Mouse (Mus musculus): ENCODE results near the gene Dync1i1. TPM values are rescaled to one million over a fixed set of nuclear protein-coding genes. Genes with fewer than 3 reads are reported as not detected.
"Not testable (repeated sequence)": the region's sequence is repeated elsewhere in the genome, so short reads cannot be mapped to it uniquely, and the experiment has no call there.

Gene Dync1i1
- polyA plus RNA-seq (2015; fragmentation: Nextera tagmentation; extraction: Ambion mirVana) = 159 and 183 TPM in 2 replicates

- Histone ChIP-seq H3K36me3 (ENCODE audit: control insufficient read depth, insufficient read depth) (no peaks in the 10 kb centered on the region), H3K9ac (replicated peaks; ENCODE audit: low read depth, low read length) (peak within 1 kb of the TSS; percentile 73), H3K4me2 (ENCODE audit: low read length) (peak within 1 kb of the TSS; percentile 89), H3K27me3 (replicated peaks; ENCODE audit: control insufficient read depth, insufficient read depth, low read length) (no peaks in the 10 kb centered on the region), H3K4me3 (replicated peaks; ENCODE audit: low read length) (peak within 1 kb of the TSS; percentile 58), H3K27ac (ENCODE audit: low read length) (peak within 1 kb of the TSS; percentile 89), H3K4me1 (replicated peaks; ENCODE audit: control insufficient read depth, insufficient read depth, low read length) (peaks cover 11% of the 10 kb centered on the region), H3K9me3 (ENCODE audit: control insufficient read depth, low read length) (no peaks in the 10 kb centered on the region)
- ATAC-seq = peak; percentile 92
- 1% methylated on average over 40 of the region's 40 CpGs for WGBS
Measured at GRCm38 (mm10) chr6:5725611-5726236, at the start of gene Dync1i1. Gene Dync1i1, plus strand, starts transcription at chr6:5725639.

- Histone ChIP-seq H3K27ac (ENCODE audit: low read length) (no peak overlapping the region), H3K4me2 (ENCODE audit: low read length) (no peak overlapping the region), H3K9ac (replicated peaks; ENCODE audit: low read depth, low read length) (no peak overlapping the region), H3K36me3 (ENCODE audit: control insufficient read depth, insufficient read depth) (no peaks in the 10 kb centered on the region), H3K4me1 (replicated peaks; ENCODE audit: control insufficient read depth, insufficient read depth, low read length) (no peaks in the 10 kb centered on the region), H3K9me3 (ENCODE audit: control insufficient read depth, low read length) (no peaks in the 10 kb centered on the region), H3K4me3 (replicated peaks; ENCODE audit: low read length) (no peak overlapping the region), H3K27me3 (replicated peaks; ENCODE audit: control insufficient read depth, insufficient read depth, low read length) (no peaks in the 10 kb centered on the region)
- 97% methylated on average over 3 of the region's 3 CpGs for WGBS
- ATAC-seq = no peak
Measured at GRCm38 (mm10) chr6:5679738-5680137, 45.7 kb upstream of the Dync1i1 start.

- Histone ChIP-seq H3K27me3 (replicated peaks; ENCODE audit: control insufficient read depth, insufficient read depth, low read length) (no peaks in the 10 kb centered on the region), H3K9ac (replicated peaks; ENCODE audit: low read depth, low read length) (no peak overlapping the region), H3K36me3 (ENCODE audit: control insufficient read depth, insufficient read depth) (no peaks in the 10 kb centered on the region), H3K4me1 (replicated peaks; ENCODE audit: control insufficient read depth, insufficient read depth, low read length) (no peaks in the 10 kb centered on the region), H3K27ac (ENCODE audit: low read length) (no peak overlapping the region; the same call in 1 of the 2 replicates), H3K4me3 (replicated peaks; ENCODE audit: low read length) (no peak overlapping the region), H3K9me3 (ENCODE audit: control insufficient read depth, low read length) (no peaks in the 10 kb centered on the region), H3K4me2 (ENCODE audit: low read length) (no peak overlapping the region)
- peak; percentile 97 for ATAC-seq
- WGBS = 73% methylated on average over 2 of the region's 2 CpGs
Measured at GRCm38 (mm10) chr6:5701826-5702225, 23.6 kb upstream of the Dync1i1 start.

- not testable (repeated sequence) for ATAC-seq; H3K27ac ChIP-seq (ENCODE audit: low read length)
- WGBS = 43% methylated on average over 3 of the region's 3 CpGs
Measured at GRCm38 (mm10) chr6:5707894-5708293, 17.5 kb upstream of the Dync1i1 start.

GRCm38 (mm10) chr6:5710063-5710605 is 15.3 kb upstream of the Dync1i1 start:
- Histone ChIP-seq H3K36me3 (ENCODE audit: control insufficient read depth, insufficient read depth) (no peaks in the 10 kb centered on the region), H3K9me3 (ENCODE audit: control insufficient read depth, low read length) (no peaks in the 10 kb centered on the region), H3K4me2 (ENCODE audit: low read length) (no peak overlapping the region), H3K4me3 (replicated peaks; ENCODE audit: low read length) (no peak overlapping the region), H3K27me3 (replicated peaks; ENCODE audit: control insufficient read depth, insufficient read depth, low read length) (no peaks in the 10 kb centered on the region), H3K27ac (ENCODE audit: low read length) (no peak overlapping the region), H3K4me1 (replicated peaks; ENCODE audit: control insufficient read depth, insufficient read depth, low read length) (no peaks in the 10 kb centered on the region), H3K9ac (replicated peaks; ENCODE audit: low read depth, low read length) (no peak overlapping the region)
- ATAC-seq = no peak
- WGBS = 69% methylated on average over 3 of the region's 3 CpGs

More at GRCm38 (mm10) chr6:5707894-5708293, 17.5 kb upstream of the Dync1i1 start:
- H3K27me3 ChIP-seq (replicated peaks; ENCODE audit: control insufficient read depth, insufficient read depth, low read length); H3K4me3 ChIP-seq (replicated peaks; ENCODE audit: low read length); H3K4me1 ChIP-seq (replicated peaks; ENCODE audit: control insufficient read depth, insufficient read depth, low read length); H3K4me2 ChIP-seq (ENCODE audit: low read length); H3K9me3 ChIP-seq (ENCODE audit: control insufficient read depth, low read length); H3K9ac ChIP-seq (replicated peaks; ENCODE audit: low read depth, low read length); H3K36me3 ChIP-seq (ENCODE audit: control insufficient read depth, insufficient read depth): not testable (repeated sequence)

GRCm38 (mm10) chr6:5712620-5713019 is 12.8 kb upstream of the Dync1i1 start:
- Histone ChIP-seq H3K9ac (replicated peaks; ENCODE audit: low read depth, low read length) (no peak overlapping the region), H3K4me2 (ENCODE audit: low read length) (no peak overlapping the region), H3K27ac (ENCODE audit: low read length) (no peak overlapping the region), H3K4me1 (replicated peaks; ENCODE audit: control insufficient read depth, insufficient read depth, low read length) (peaks cover 3% of the 10 kb centered on the region), H3K4me3 (replicated peaks; ENCODE audit: low read length) (no peak overlapping the region), H3K9me3 (ENCODE audit: control insufficient read depth, low read length) (no peaks in the 10 kb centered on the region), H3K36me3 (ENCODE audit: control insufficient read depth, insufficient read depth) (no peaks in the 10 kb centered on the region), H3K27me3 (replicated peaks; ENCODE audit: control insufficient read depth, insufficient read depth, low read length) (no peaks in the 10 kb centered on the region)
- 96% methylated on average over 3 of the region's 3 CpGs for WGBS
- ATAC-seq = no peak

GRCm38 (mm10) chr6:5715101-5715618 is 10.3 kb upstream of the Dync1i1 start:
- 48% methylated on average over 3 of the region's 3 CpGs for WGBS
- no peak overlapping the region for H3K4me3 ChIP-seq (replicated peaks; ENCODE audit: low read length)
- H3K9ac ChIP-seq (replicated peaks; ENCODE audit: low read depth, low read length) = no peak overlapping the region
- ATAC-seq = peak; percentile 79
- no peaks in the 10 kb centered on the region for H3K9me3 ChIP-seq (ENCODE audit: control insufficient read depth, low read length)
- no peaks in the 10 kb centered on the region for H3K27me3 ChIP-seq (replicated peaks; ENCODE audit: control insufficient read depth, insufficient read depth, low read length)
- H3K4me2 ChIP-seq (ENCODE audit: low read length) = no peak overlapping the region
- peaks cover 3% of the 10 kb centered on the region for H3K4me1 ChIP-seq (replicated peaks; ENCODE audit: control insufficient read depth, insufficient read depth, low read length)
- peak overlapping the region; percentile 50; the same call in 1 of the 2 replicates for H3K27ac ChIP-seq (ENCODE audit: low read length)
- no peaks in the 10 kb centered on the region for H3K36me3 ChIP-seq (ENCODE audit: control insufficient read depth, insufficient read depth)

GRCm38 (mm10) chr6:5718955-5719354 is 6.5 kb upstream of the Dync1i1 start:
- ATAC-seq = no peak
- 86% methylated on average over 2 of the region's 2 CpGs for WGBS
- H3K27ac ChIP-seq (ENCODE audit: low read length) = no peak overlapping the region
- no peak overlapping the region for H3K9ac ChIP-seq (replicated peaks; ENCODE audit: low read depth, low read length)
- H3K4me2 ChIP-seq (ENCODE audit: low read length) = no peak overlapping the region
- H3K27me3 ChIP-seq (replicated peaks; ENCODE audit: control insufficient read depth, insufficient read depth, low read length) = no peaks in the 10 kb centered on the region
- no peaks in the 10 kb centered on the region for H3K36me3 ChIP-seq (ENCODE audit: control insufficient read depth, insufficient read depth)
- H3K4me1 ChIP-seq (replicated peaks; ENCODE audit: control insufficient read depth, insufficient read depth, low read length) = peaks cover 3% of the 10 kb centered on the region
- no peaks in the 10 kb centered on the region for H3K9me3 ChIP-seq (ENCODE audit: control insufficient read depth, low read length)
- H3K4me3 ChIP-seq (replicated peaks; ENCODE audit: low read length) = no peak overlapping the region

GRCm38 (mm10) chr6:5720716-5721115 is 4.7 kb upstream of the Dync1i1 start:
- H3K4me2 ChIP-seq (ENCODE audit: low read length); H3K36me3 ChIP-seq (ENCODE audit: control insufficient read depth, insufficient read depth); H3K27me3 ChIP-seq (replicated peaks; ENCODE audit: control insufficient read depth, insufficient read depth, low read length); H3K27ac ChIP-seq (ENCODE audit: low read length); H3K4me3 ChIP-seq (replicated peaks; ENCODE audit: low read length); ATAC-seq; H3K9ac ChIP-seq (replicated peaks; ENCODE audit: low read depth, low read length); H3K9me3 ChIP-seq (ENCODE audit: control insufficient read depth, low read length); H3K4me1 ChIP-seq (replicated peaks; ENCODE audit: control insufficient read depth, insufficient read depth, low read length): not testable (repeated sequence)
